Mouse (Mus musculus): ENCODE results near the gene Wfdc9.

Wfdc9 gene

GRCm38 (mm10) chr2:164656483-164656882 is at the start of gene Wfdc9:
TSS of gene Wfdc9 (minus strand) at chr2:164656583.
- DNase-seq (ENCODE audit: low read depth) = no peak

- no peak for DNase-seq (ENCODE audit: low read depth)
These were observed 49.6 kb upstream of the Wfdc9 start for GRCm38 (mm10) chr2:164705991-164706390.

DNA sequence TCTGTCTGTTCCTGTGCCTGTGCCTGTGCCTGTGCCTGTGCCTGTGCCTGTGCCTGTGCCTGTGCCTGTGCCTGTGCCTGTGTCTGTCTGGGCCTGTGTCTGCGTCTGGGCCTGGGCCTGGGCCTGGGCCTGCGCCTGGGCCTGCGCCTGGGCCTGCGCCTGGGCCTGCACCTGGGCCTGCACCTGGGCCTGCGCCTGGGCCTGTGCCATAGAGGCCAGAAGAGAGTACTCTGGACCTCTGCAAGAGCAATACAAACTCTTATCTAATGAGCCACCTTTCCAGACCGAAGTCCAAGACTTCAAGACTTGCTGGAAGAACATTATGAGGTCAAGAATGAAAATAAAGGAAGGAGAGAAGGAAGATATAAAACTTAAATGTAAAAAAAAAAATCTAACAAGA is 48.9 kb upstream of the Wfdc9 start:
- no peak for DNase-seq (ENCODE audit: low read depth)

- no peak for DNase-seq (ENCODE audit: low read depth)
These were observed 47.9 kb upstream of the Wfdc9 start for GRCm38 (mm10) chr2:164704235-164704634.

- peak; percentile 36 for DNase-seq (ENCODE audit: low read depth)
These were observed 45.4 kb upstream of the Wfdc9 start for GRCm38 (mm10) chr2:164701761-164702160.

- no peak for DNase-seq (ENCODE audit: low read depth)
These were observed 44.6 kb upstream of the Wfdc9 start for GRCm38 (mm10) chr2:164700959-164701358.

DNA sequence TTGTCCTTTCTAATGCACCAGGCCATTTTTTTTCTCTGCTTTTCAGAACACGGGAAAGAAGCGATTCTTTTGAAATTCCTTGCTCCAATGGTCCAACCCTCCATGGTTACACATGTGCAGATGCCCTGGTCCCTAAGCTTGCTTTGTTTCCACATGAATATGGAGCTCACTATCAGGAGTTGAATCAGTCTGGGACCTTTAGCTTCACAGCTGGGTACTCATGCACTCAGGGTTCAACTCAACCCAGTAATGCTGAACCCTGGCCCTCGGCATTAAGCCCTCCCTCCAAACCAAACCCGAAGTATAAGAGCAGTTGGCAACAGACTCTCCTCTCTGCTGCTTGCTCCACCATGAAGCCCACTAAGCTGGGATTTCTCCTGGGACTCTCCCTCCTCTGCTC is 41.8 kb upstream of the Wfdc9 start, which contains the start of gene Spint4:
Gene Spint4, plus strand, starts transcription at position 301 of the 400 bp plus-strand sequence.
- DNase-seq (ENCODE audit: low read depth) = no peak

DNA sequence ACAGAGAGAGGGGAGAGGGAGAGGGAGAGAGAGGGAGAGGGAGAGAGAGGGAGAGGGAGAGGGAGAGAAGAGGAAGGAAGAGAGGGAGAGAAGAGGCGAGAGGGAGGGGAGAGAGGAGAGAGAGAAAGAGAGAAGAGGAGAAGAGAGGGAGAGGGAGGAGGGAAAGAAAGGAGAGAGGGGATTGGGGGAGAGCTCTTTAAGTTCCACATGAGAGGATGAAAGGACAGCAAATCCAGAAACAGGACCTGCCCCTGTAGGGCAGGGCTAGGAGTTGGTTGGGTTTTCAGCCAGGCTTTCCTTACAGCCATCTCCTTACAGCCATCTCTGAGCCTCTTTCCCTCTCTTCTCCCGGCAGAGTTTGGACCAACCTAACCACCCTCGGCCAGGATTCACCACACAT is 28.4 kb upstream of the Wfdc9 start, which contains the start of gene Wfdc13:
Gene Wfdc13, plus strand, starts transcription at position 301 of the 400 bp plus-strand sequence.
- DNase-seq (ENCODE audit: low read depth) = no peak

- DNase-seq (ENCODE audit: low read depth) = no peak
These were observed 23.5 kb upstream of the Wfdc9 start for GRCm38 (mm10) chr2:164679906-164680305.

DNA sequence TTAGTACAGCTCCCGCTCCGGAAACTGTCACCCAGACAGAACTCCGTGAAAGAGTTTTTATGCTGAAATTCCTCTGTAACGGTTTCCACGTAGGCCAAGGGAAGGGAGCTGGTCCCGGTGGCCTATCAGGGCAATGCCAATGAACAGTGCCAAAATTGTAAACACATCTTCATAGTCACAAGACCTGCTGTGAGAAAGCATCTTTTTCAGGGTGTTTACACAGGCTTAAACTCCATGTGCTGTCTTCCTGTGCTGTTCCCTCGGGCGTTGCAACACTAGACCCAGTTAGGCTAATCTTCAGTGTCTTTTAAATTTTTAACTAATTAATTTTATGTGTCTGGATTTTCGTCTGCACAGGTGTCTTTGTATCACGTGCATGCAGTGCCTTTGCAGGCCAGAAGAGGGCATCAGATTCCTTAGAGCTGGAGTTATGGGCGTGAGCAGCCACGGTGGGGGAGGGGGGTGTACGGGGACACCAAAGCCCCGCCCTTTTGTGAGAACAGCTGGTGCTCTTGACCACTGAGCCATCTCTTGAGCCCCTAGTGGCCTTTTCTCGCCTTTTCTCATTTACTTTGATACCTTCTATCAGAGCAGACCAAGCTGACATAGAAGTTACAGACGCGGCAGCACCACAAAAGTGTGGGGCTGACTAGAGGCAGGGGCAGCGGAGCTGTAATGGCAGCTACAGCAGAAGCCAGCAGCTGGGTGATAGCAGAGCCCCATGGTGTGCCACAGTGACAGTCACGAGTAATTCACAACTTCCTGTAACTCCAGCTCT is 22.7 kb upstream of the Wfdc9 start:
- DNase-seq (ENCODE audit: low read depth) = peak; percentile 29

DNA sequence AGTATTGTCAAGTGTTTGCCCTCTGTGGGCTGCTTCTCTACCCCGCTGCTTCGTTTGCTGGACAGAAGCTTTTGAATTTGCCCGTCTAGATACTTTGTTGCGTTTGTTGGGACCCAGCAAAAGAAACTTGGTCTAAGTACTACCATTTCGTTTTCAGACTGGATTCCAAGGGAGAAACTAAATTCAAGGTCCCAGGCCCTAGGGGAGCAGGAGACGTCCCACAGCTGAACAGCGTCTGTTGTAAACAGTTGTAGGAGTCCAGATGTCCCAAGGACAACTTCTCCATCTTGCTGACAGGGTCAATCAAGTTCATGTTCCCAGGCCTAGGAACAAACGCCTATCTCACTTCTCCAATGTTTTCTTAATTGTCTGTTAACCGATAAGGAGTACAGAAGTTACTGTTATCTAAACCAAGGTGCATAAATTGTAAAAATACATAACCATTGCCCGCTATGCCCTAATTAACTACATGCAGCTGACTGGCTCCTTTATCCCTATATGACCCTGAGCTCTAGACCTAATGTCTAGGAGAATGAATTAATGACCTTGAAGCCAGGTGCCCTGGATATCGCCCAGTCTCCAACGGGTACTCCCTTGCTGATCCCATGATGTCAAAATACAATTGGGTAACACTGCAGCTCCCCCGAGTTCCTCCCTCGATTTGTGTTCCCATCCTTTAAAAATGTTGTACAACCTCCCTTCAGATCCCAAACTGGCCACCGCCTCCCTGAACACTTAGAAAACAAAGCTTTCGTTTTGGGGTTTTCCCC is 20.7 kb upstream of the Wfdc9 start:
- DNase-seq (ENCODE audit: low read depth) = no peak

DNA sequence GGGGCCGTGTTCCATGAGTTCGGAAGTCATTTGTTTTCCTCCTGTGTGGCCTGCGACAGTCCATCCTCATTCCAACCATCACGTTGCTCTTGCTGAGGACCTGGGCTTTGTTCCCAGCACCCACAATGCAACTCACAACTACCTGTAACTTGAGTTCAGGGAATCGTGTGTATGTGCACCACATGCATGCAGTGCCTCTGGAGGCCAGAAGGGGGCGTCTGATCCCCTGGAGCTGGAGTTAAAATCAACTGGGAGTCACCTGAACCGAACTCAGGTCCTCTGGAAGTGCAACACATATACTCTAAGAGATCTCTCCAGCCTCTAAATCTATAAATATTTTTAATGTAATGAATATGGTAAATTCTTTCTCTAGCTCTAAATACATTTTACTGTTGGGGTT is 19.7 kb upstream of the Wfdc9 start:
- DNase-seq (ENCODE audit: low read depth) = no peak

- DNase-seq (ENCODE audit: low read depth) = no peak
These were observed 17.6 kb upstream of the Wfdc9 start, which contains the start of gene Wfdc11 for GRCm38 (mm10) chr2:164673987-164674386. TSS of gene Wfdc11 (minus strand) at chr2:164674087.

GRCm38 (mm10) chr2:164670938-164671337 is 14.6 kb upstream of the Wfdc9 start:
- DNase-seq (ENCODE audit: low read depth) = no peak

GRCm38 (mm10) chr2:164670261-164670660 is 13.9 kb upstream of the Wfdc9 start:
- no peak for DNase-seq (ENCODE audit: low read depth)

DNA sequence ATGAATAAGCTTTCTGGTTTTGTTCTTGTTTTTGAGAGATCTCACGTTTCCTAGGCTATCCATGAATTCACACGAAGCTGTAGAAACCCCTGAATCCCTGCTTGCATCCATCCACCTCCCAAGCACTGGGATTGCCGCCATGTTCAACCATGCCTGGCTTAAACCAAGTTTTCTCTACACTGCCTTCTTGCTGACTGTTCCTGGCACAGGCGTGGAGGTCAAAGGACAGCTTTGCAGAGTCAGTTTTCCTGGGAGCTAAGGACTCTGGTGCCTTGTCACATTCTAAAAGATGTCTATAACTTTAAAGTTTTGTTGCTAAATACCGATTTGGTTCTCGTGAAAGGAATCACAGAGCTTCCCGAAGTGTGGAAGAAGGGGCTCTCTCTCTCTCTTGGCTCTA is 8.5 kb upstream of the Wfdc9 start:
- DNase-seq (ENCODE audit: low read depth) = no peak

- DNase-seq (ENCODE audit: low read depth) = no peak
These were observed 525 bp downstream of the Wfdc9 start, which contains the start of gene Wfdc10 for GRCm38 (mm10) chr2:164655858-164656257. TSS of gene Wfdc10 (plus strand) at chr2:164656046.

DNA sequence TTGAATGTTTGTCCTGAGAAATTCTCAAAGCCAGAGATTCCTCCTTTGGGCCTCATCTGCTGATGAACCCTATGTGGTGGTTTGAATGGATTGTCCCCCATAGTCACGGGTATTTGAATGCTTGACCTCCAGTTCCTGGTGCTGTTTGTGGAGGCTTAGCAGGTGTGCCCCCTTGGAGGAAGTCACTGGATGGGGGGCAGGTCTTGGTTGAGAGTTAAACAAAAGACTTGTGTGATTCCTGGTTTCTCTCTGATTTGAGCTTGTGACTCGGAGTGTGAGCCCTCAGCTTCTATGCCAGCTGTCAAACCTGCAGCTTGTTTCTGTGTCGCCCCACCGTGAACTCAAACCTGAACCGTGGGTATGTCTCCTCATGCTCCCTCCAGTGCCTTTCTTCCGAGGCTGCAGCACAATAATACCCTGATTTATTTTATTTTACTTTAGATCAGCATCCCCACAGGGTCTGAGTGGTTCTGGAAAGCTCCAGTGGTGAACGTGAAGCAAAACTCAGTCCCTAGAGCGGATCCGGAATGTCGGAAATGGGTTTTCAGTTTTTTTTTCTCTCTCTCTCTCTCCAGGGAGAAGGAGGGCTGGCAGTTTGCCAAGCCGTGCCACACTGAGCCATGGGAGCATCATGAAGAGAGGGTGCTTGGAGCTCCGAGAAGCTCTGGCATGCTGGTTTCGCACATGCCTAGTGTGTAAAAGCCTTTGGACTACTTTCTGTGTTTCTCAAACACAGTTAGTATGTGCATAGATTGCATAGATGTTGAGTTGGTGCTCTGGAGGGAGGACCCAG is 14.3 kb downstream of the Wfdc9 start:
- no peak for DNase-seq (ENCODE audit: low read depth)

- no peak for DNase-seq (ENCODE audit: low read depth)
These were observed 15.3 kb downstream of the Wfdc9 start for GRCm38 (mm10) chr2:164641129-164641528.

DNA sequence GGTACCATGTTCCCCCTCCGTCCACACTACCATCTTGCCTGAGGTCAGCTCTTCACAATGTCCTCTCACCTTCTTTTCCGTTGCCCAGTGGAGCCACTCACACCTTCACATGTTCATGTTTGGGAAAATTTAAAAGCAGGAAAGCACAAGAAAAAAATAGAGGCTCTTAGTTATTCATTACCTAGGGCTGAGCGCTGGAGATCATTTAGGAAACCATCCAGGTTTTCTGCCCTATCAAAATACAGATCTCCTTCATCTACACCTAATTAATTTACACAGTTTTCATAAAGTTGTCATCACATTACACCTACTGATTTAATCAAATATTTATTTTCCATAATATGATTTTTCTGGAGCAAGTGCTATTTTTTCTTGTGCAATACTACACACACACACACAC is 17.7 kb downstream of the Wfdc9 start, which contains the start of gene Wfdc16:
Gene Wfdc16, minus strand, starts transcription at position 101 of the 400 bp plus-strand sequence.
- DNase-seq (ENCODE audit: low read depth) = no peak

DNA sequence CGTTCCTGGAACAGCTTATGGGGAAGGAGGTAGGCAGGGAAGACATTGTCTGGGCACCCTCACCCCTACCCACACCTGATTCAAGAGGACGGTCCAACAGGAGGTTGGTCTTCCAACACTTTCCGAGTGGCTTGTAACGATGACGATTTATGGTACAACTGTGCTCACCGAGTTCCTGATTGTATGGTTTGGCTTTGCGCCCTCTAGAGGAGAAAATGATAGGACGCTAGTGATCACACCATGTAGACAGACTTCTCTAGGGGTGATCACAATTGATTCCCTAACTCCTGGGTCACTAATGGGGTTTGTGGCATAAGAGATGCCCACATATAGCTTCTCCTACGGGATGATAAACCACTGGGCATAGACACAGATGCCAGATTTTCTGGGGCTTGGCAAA is 21.1 kb downstream of the Wfdc9 start:
- DNase-seq (ENCODE audit: low read depth) = no peak

DNA sequence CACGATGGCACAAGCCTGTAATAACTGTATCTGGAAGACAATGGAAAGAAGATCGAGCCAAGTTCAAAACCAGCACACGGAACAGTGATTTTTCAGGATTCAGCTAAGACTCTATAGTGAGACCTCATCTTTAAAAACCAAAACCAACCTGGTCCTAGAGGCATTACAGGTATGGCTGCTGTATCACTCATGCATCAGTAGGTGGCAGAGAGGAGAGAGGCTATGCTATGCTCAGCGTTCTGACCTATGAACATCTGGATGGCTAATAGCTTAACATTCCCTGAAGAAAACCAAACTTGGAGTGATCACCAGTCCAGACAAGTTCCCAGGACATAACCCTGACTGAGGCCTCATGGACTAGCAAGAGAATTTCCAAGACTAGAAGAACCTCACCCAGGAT is 34.6 kb downstream of the Wfdc9 start:
- no peak for DNase-seq (ENCODE audit: low read depth)

Data from fibroblast of lung, adult 2 months (primary cell).